ENCODE assay signal across 24 mouse cellular contexts in genomic region chrX:48203763-48204162, GRCm38 (mm10). TPM values are rescaled to one million over a fixed set of nuclear protein-coding genes. Genes with fewer than 3 reads are reported as not detected.
DNase-seq lines count a peak whose midpoint lies in the region; ATAC-seq and TF ChIP-seq lines count a peak whose summit lies in the region.
"Had no signal": no experiment of that assay in that cellular context is flagged by ENCODE, and none has a peak within 500 bp of the region (broad histone marks: within the 10 kb centered on the region; RNA-seq: fewer than 3 reads in every experiment).

No protein-coding gene starts in this region.

- ATAC-seq in liver, embryonic 15.5 days (ENCODE audit: insufficient read depth): no peak
- ATAC-seq: forebrain, postnatal 0 days; midbrain, embryonic 15.5 days had no signal

- H3K9me3 ChIP-seq in liver, embryonic 15.5 days (replicated peaks): no peaks in the 10 kb centered on the region
- H3K9me3 ChIP-seq: forebrain, embryonic 10.5 days; heart, embryonic 13.5 days; hindbrain, embryonic 12.5 days; limb, embryonic 13.5 days; megakaryocyte, embryonic 14.5 days; midbrain, embryonic 15.5 days; neural tube, embryonic 12.5 days had no signal

- H3K9ac ChIP-seq in liver, embryonic 15.5 days: no peak overlapping the region
- H3K9ac ChIP-seq: forebrain, postnatal 0 days; heart, embryonic 13.5 days; hindbrain, embryonic 12.5 days; limb, embryonic 13.5 days; midbrain, embryonic 15.5 days; neural tube, embryonic 12.5 days had no signal

- H3K36me3 ChIP-seq in liver, embryonic 15.5 days (replicated peaks): no peaks in the 10 kb centered on the region
- H3K36me3 ChIP-seq in small intestine, adult 2 months (ENCODE audit: control insufficient read depth, insufficient read depth, low read length): peaks cover 6% of the 10 kb centered on the region; the same call in 1 of the 2 replicates
- H3K36me3 ChIP-seq: hindbrain, embryonic 12.5 days; limb, embryonic 13.5 days; midbrain, embryonic 15.5 days; neural tube, embryonic 12.5 days had no signal

- 55% methylated on average over 7 of the region's 7 CpGs for WGBS in liver, embryonic 15.5 days (ENCODE audit: insufficient replicate concordance)
- 60% methylated on average over 7 of the region's 7 CpGs for WGBS in small intestine, adult 2 months

- 0 out of 2 replicates have a peak overlapping the region, but pooled peaks have one; percentile 38 for H3K27ac ChIP-seq in liver, embryonic 15.5 days (replicated peaks)
- H3K27ac ChIP-seq in small intestine, adult 2 months (ENCODE audit: insufficient read depth, low read depth, low read length): peak overlapping the region; percentile 36
- H3K27ac ChIP-seq: forebrain, embryonic 10.5 days; heart, adult 2 months; heart, embryonic 13.5 days; hindbrain, embryonic 12.5 days; limb, embryonic 13.5 days; midbrain, embryonic 15.5 days; neural tube, embryonic 12.5 days had no signal

- peaks cover 5% of the 10 kb centered on the region; the same call in 1 of the 2 replicates for H3K4me1 ChIP-seq in liver, embryonic 15.5 days (replicated peaks)
- H3K4me1 ChIP-seq in small intestine, adult 2 months (ENCODE audit: control insufficient read depth, insufficient read depth, insufficient read length, low read length): peaks cover 17% of the 10 kb centered on the region; the same call in 1 of the 2 replicates
- H3K4me1 ChIP-seq: neural tube, embryonic 12.5 days had no signal

- no peak for TF ChIP-seq CTCF in small intestine, adult 2 months (IDR thresholded peaks at IDR 0.05; ENCODE audit: extremely low read depth, insufficient read length, insufficient replicate concordance, low read depth, low read length)

- DNase-seq in cerebellum, adult 11 months: peak; percentile 28
- DNase-seq in cerebellum, postnatal 4 days (ENCODE audit: low spot score in 2 of 2): no peak
- DNase-seq in liver: no peak
- peak; percentile 48 to 65 for DNase-seq in cerebellum, postnatal 14 days
- no peak for DNase-seq in adrenal gland, postnatal 25 days
- DNase-seq in kidney, adult 11 months: no peak
- DNase-seq: adrenal gland, postnatal 10 days; forebrain, postnatal 0 days; gastrocnemius, postnatal 25 days; heart, adult 2 months; kidney, postnatal 36 days; layer of hippocampus, postnatal 36 days; lung, adult 2 months; right cerebral cortex, postnatal 14 days; spleen, adult 18-20 months had no signal

- H3K27me3 ChIP-seq in liver, embryonic 15.5 days: no peaks in the 10 kb centered on the region
- no peaks in the 10 kb centered on the region for H3K27me3 ChIP-seq in small intestine, adult 2 months (ENCODE audit: control insufficient read depth, insufficient read depth, low read length)
- H3K27me3 ChIP-seq: hindbrain, embryonic 12.5 days; limb, embryonic 13.5 days; midbrain, embryonic 15.5 days; neural tube, embryonic 12.5 days had no signal

- no peak for TF ChIP-seq POLR2A in small intestine, adult 2 months (IDR thresholded peaks at IDR 0.05; ENCODE audit: low read depth, low read length)

- H3K4me3 ChIP-seq in liver, embryonic 15.5 days (replicated peaks): no peak overlapping the region
- no peak overlapping the region for H3K4me3 ChIP-seq in small intestine, adult 2 months (ENCODE audit: low read depth, low read length)
- H3K4me3 ChIP-seq: forebrain, embryonic 10.5 days; heart, adult 2 months; heart, embryonic 13.5 days; hindbrain, embryonic 12.5 days; limb, embryonic 13.5 days; megakaryocyte, embryonic 14.5 days; midbrain, embryonic 15.5 days; neural tube, embryonic 12.5 days had no signal

- no peak overlapping the region for H3K4me2 ChIP-seq in liver, embryonic 15.5 days
- H3K4me2 ChIP-seq: heart, embryonic 13.5 days; hindbrain, embryonic 12.5 days; limb, embryonic 13.5 days; midbrain, embryonic 15.5 days; neural tube, embryonic 12.5 days had no signal

RNA-seq across cellular contexts. Expression of gene Zdhhc9, which starts 4.9 kb away (rescaled TPM):
- 2.7 and 3.1 TPM in 2 replicates for polyA plus RNA-seq in liver, embryonic 15.5 days (2015; fragmentation: Nextera tagmentation; extraction: Ambion mirVana)
- polyA plus RNA-seq in small intestine, adult 2 months (2012; rRNA removed): 17.2 and 36.2 TPM in 2 replicates
- total RNA-seq in adrenal gland, postnatal 25 days (2021): 18.4 and 22.2 TPM in 2 replicates

RNA-seq across cellular contexts. Expression of gene Utp14a, which starts 52.9 kb away (rescaled TPM):
- 6.8 and 8.1 TPM in 2 replicates for polyA plus RNA-seq in liver, embryonic 15.5 days (2015; fragmentation: Nextera tagmentation; extraction: Ambion mirVana)
- polyA plus RNA-seq in small intestine, adult 2 months (2012; rRNA removed): 0.51 and 0.56 TPM in 2 replicates
- total RNA-seq in adrenal gland, postnatal 25 days (2021): 15.8 and 18.5 TPM in 2 replicates

RNA-seq across cellular contexts. Expression of gene Sash3, which starts 57.5 kb away (rescaled TPM):
- 8.8 and 9.9 TPM in 2 replicates for polyA plus RNA-seq in liver, embryonic 15.5 days (2015; fragmentation: Nextera tagmentation; extraction: Ambion mirVana)
- polyA plus RNA-seq in small intestine, adult 2 months (2012; rRNA removed): 4.2 and 6.6 TPM in 2 replicates
- 0.43 and 0.82 TPM in 2 replicates for total RNA-seq in adrenal gland, postnatal 25 days (2021)

Comparison
In these comparisons a context has a peak if more than half of its experiments do, and no peak if none do; other contexts are left out.
1. DNase-seq: peak in cerebellum, adult 11 months (single experiment) and cerebellum, postnatal 14 days (2 of 2); none in cerebellum, postnatal 4 days (0 of 2), liver (single experiment), adrenal gland, postnatal 25 days (single experiment) and kidney, adult 11 months (single experiment).